Mouse (Mus musculus): Measurements from ENCODE around the gene Ralb. TPM values are rescaled to one million over a fixed set of nuclear protein-coding genes. Genes with fewer than 3 reads are reported as not detected.

Ralb gene
- polyA plus RNA-seq, 1 experiment from 2014 or later: 134 TPM

Other genes with a start within 250 kb of the Ralb start
- 0.48 and 0.62 TPM in 2 replicates for gene Inhbb, start 82.5 kb downstream of the Ralb start, polyA plus RNA-seq (2015; fragmentation: Nextera tagmentation; extraction: Ambion mirVana)
- gene Tmem185b, start 21.4 kb upstream of the Ralb start, polyA plus RNA-seq (2015; fragmentation: Nextera tagmentation; extraction: Ambion mirVana): 20.1 and 21.0 TPM in 2 replicates
- gene Epb41l5, start 144.2 kb upstream of the Ralb start, polyA plus RNA-seq (2015; fragmentation: Nextera tagmentation; extraction: Ambion mirVana): 9.5 and 14.4 TPM in 2 replicates